Mouse (Mus musculus): ENCODE data around the gene Ctnnb1. TPM values are rescaled to one million over a fixed set of nuclear protein-coding genes. Genes with fewer than 3 reads are reported as not detected.

Gene Ctnnb1
- total RNA-seq, 2 experiments from 2014 or later, result 606 to 645 TPM

GRCm38 (mm10) chr9:120960611-120961010 lies 31.6 kb downstream of the Ctnnb1 start:
- no peak for DNase-seq (ENCODE audit: extremely low spot score in 1 of 2, low spot score in 1 of 2)

GRCm38 (mm10) chr9:120961466-120961865 lies 32.5 kb downstream of the Ctnnb1 start:
- no peak for DNase-seq (ENCODE audit: extremely low spot score in 1 of 2, low spot score in 1 of 2)

GRCm38 (mm10) chr9:120961969-120962700 lies 33.1 kb downstream of the Ctnnb1 start:
- DNase-seq (ENCODE audit: extremely low spot score in 1 of 2, low spot score in 1 of 2), result no peak

- no peak for DNase-seq (ENCODE audit: extremely low spot score in 1 of 2, low spot score in 1 of 2)
Measured at GRCm38 (mm10) chr9:120963104-120963503, 34.1 kb downstream of the Ctnnb1 start.

GRCm38 (mm10) chr9:120963720-120964119 lies 34.7 kb downstream of the Ctnnb1 start:
- no peak for DNase-seq (ENCODE audit: extremely low spot score in 1 of 2, low spot score in 1 of 2)

GRCm38 (mm10) chr9:120964224-120964623 lies 35.2 kb downstream of the Ctnnb1 start:
- no peak for DNase-seq (ENCODE audit: extremely low spot score in 1 of 2, low spot score in 1 of 2)

- DNase-seq (ENCODE audit: extremely low spot score in 1 of 2, low spot score in 1 of 2), result no peak
Measured at GRCm38 (mm10) chr9:120965007-120965406, 36.0 kb downstream of the Ctnnb1 start.

- DNase-seq (ENCODE audit: extremely low spot score in 1 of 2, low spot score in 1 of 2), result no peak
Measured at GRCm38 (mm10) chr9:120973026-120973515, 44.1 kb downstream of the Ctnnb1 start.

GRCm38 (mm10) chr9:120974209-120974608 lies 45.2 kb downstream of the Ctnnb1 start:
- DNase-seq (ENCODE audit: extremely low spot score in 1 of 2, low spot score in 1 of 2), result no peak

GRCm38 (mm10) chr9:120976158-120976557 lies 47.1 kb downstream of the Ctnnb1 start:
- DNase-seq (ENCODE audit: extremely low spot score in 1 of 2, low spot score in 1 of 2), result no peak

- DNase-seq (ENCODE audit: extremely low spot score in 1 of 2, low spot score in 1 of 2), result no peak
Measured at GRCm38 (mm10) chr9:120976856-120977255, 47.8 kb downstream of the Ctnnb1 start.

- no peak for DNase-seq (ENCODE audit: extremely low spot score in 1 of 2, low spot score in 1 of 2)
Measured at GRCm38 (mm10) chr9:120981777-120982176, 52.8 kb downstream of the Ctnnb1 start.

- no peak for DNase-seq (ENCODE audit: extremely low spot score in 1 of 2, low spot score in 1 of 2)
Measured at GRCm38 (mm10) chr9:120983849-120984248, 54.8 kb downstream of the Ctnnb1 start.

- DNase-seq (ENCODE audit: extremely low spot score in 1 of 2, low spot score in 1 of 2), result no peak
Measured at GRCm38 (mm10) chr9:120984509-120984908, 55.5 kb downstream of the Ctnnb1 start.

- no peak for DNase-seq (ENCODE audit: extremely low spot score in 1 of 2, low spot score in 1 of 2)
Measured at GRCm38 (mm10) chr9:120985009-120985408, 56.0 kb downstream of the Ctnnb1 start.

- DNase-seq (ENCODE audit: extremely low spot score in 1 of 2, low spot score in 1 of 2), result no peak
Measured at GRCm38 (mm10) chr9:120985524-120985923, 56.5 kb downstream of the Ctnnb1 start.

GRCm38 (mm10) chr9:120986255-120986654 lies 57.2 kb downstream of the Ctnnb1 start:
- no peak for DNase-seq (ENCODE audit: extremely low spot score in 1 of 2, low spot score in 1 of 2)

GRCm38 (mm10) chr9:120986994-120987393 lies 58.0 kb downstream of the Ctnnb1 start:
- no peak for DNase-seq (ENCODE audit: extremely low spot score in 1 of 2, low spot score in 1 of 2)

- no peak for DNase-seq (ENCODE audit: extremely low spot score in 1 of 2, low spot score in 1 of 2)
Measured at GRCm38 (mm10) chr9:120988088-120988487, 59.1 kb downstream of the Ctnnb1 start.

- no peak for DNase-seq (ENCODE audit: extremely low spot score in 1 of 2, low spot score in 1 of 2)
Measured at GRCm38 (mm10) chr9:120989806-120990700, 61.0 kb downstream of the Ctnnb1 start.

GRCm38 (mm10) chr9:120991801-120992200 lies 62.8 kb downstream of the Ctnnb1 start:
- no peak for DNase-seq (ENCODE audit: extremely low spot score in 1 of 2, low spot score in 1 of 2)
